Mouse (Mus musculus) testis, adult 2 months (tissue): ENCODE results near the gene Prap1.

Experiments used
- CTCF ChIP-seq: fragments of 200-500 bp; IDR thresholded peaks from 2 replicates; pipeline ENCODE4 v1.5.1; 2012; ENCODE audit warnings: low read depth, mild to moderate bottlenecking, inconsistent platforms, low read length, moderate library complexity; ENCODE audit not compliant: control insufficient read depth, insufficient read depth, insufficient replicate concordance
- POLR2A ChIP-seq: fragments of 200-500 bp; IDR thresholded peaks from 2 replicates; pipeline ENCODE4 v1.6.1; 2012; ENCODE audit warnings: low read depth, mild to moderate bottlenecking, inconsistent platforms, low read length, moderate library complexity; ENCODE audit not compliant: control insufficient read depth

DNA sequence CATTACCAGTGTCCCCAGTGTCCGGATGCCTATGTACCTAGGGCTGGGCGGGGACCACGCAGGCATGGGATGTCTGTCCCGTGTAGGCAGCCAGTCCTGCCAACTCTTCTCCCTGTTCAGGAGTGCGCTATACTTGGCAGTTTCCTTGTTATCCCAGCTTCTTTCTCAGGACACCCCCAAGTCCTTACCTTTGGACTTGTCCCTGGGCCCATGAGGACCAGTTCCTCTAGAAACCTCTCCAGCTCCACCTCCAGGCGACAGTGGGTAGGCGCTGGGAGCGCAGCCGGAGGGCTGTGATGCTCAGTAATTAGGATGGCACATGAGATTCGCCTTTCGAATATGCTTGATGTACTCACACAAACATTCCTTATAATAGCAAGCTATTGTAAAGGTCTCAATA lies 30.9 kb upstream of the Prap1 start:
- TF ChIP-seq CTCF (no peak), POLR2A (no peak)
